Mouse (Mus musculus) spleen, adult 2 months (tissue): ENCODE measurements around the gene Sox9. TPM values are rescaled to one million over a fixed set of nuclear protein-coding genes. Genes with fewer than 3 reads are reported as not detected.

Experiments
- DNase-seq, 2 experiments: peaks; one replicate each; pipeline versions ENCODE4 v3.0.0 to v3.0.0-alpha.2; 2012 to 2021; ENCODE audit warnings: low spot score in 2 of 2, low read depth in 1 of 2
- H3K27ac ChIP-seq: fragments of 200-500 bp; 2 replicates; pipeline ENCODE4 v1.5.1; 2012; ENCODE audit warnings: low read length, inconsistent platforms; ENCODE audit not compliant: insufficient read depth
- H3K27me3 ChIP-seq: fragments of 200-500 bp; 2 replicates; pipeline ENCODE4 v1.6.1; 2012; ENCODE audit warnings: mild to moderate bottlenecking, moderate library complexity, low read length, inconsistent platforms; ENCODE audit not compliant: control insufficient read depth, insufficient read depth
- H3K36me3 ChIP-seq: fragments of 200-500 bp; 2 replicates; pipeline ENCODE4 v1.6.1; 2012; ENCODE audit warnings: mild to moderate bottlenecking, low read length, inconsistent platforms; ENCODE audit not compliant: control insufficient read depth, insufficient read depth
- H3K4me1 ChIP-seq: fragments of 200-500 bp; 2 replicates; pipeline ENCODE4 v1.6.1; 2011; ENCODE audit warnings: inconsistent platforms; ENCODE audit not compliant: control insufficient read depth, insufficient read depth, insufficient read length
- H3K4me3 ChIP-seq: fragments of 200-500 bp; 2 replicates; pipeline ENCODE4 v1.5.1; 2011; ENCODE audit warnings: mild to moderate bottlenecking, inconsistent platforms; ENCODE audit not compliant: insufficient read depth, insufficient read length; ENCODE audit errors: extremely low read depth
- CTCF ChIP-seq: fragments of 200-500 bp; IDR thresholded peaks from 2 replicates; pipeline ENCODE4 v1.5.1; 2011; ENCODE audit warnings: mild to moderate bottlenecking, inconsistent platforms; ENCODE audit not compliant: insufficient read depth, insufficient read length, insufficient replicate concordance; ENCODE audit errors: extremely low read depth
- POLR2A ChIP-seq: fragments of 200-500 bp; IDR thresholded peaks from 2 replicates; pipeline ENCODE4 v1.6.1; 2011; ENCODE audit warnings: low read depth, low read length, inconsistent platforms
- WGBS: fragments of 180-500 bp; shearing (Covaris S2); methylation state at CpG from one replicate; pipeline ENCODE4 v1.1.7; 2018; 5-methylcytosine and 5-hydroxymethylcytosine counted together
- polyA plus RNA-seq: library from polyadenylated mRNA; depleted of rRNA; stranded (reverse); fragments of >200 nt; gene quantifications from 2 replicates; pipeline ENCODE4 v1.2.3, GENCODE M21; 2012

Sox9 gene
- polyA plus RNA-seq, 1 experiment: 0.57 TPM

DNA sequence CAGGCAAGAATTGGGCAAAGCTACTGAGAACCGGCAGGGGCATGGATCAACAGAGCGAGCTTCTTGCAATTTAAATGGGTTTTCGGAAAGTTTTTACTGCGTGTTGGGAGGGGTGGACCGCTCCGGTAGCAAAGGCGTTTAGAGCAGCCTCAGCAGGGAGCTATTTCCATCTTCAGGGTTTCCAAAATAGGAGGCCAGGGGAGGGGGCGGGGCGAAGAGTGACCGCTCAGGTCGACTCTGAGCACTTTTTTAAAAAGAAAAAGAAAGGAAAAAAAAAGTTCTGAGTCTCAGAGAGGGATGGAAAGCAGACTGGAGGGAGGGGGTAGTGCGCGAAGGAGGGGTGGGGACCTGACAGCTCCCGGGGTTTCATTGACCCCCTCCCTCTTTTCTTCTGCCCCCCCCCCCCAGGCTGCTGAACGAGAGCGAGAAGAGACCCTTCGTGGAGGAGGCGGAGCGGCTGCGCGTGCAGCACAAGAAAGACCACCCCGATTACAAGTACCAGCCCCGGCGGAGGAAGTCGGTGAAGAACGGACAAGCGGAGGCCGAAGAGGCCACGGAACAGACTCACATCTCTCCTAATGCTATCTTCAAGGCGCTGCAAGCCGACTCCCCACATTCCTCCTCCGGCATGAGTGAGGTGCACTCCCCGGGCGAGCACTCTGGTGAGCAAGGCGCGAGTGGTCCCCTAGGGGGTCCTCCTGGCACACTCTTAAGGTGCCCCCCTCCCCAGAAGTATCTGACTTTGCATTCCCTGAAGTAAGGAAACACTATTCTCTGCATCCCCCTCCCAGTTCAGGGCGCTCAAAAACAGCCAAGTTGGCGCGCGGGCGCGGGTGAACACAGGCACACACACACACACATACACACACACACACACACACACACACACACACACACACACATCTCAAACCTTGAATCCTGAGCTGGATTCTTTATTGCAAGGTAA is 1.6 kb downstream of the Sox9 start:
- H3K27ac ChIP-seq: no peak overlapping the region
- H3K27me3 ChIP-seq: peaks cover 16% of the 10 kb centered on the region
- 8% methylated on average over 42 of the region's 42 CpGs for WGBS
- H3K36me3 ChIP-seq: no peaks in the 10 kb centered on the region
- H3K4me3 ChIP-seq: no peak overlapping the region
- peaks cover 2% of the 10 kb centered on the region; the same call in 1 of the 2 replicates for H3K4me1 ChIP-seq
- DNase-seq: no peak
- TF ChIP-seq CTCF (no peak), POLR2A (no peak)

DNA sequence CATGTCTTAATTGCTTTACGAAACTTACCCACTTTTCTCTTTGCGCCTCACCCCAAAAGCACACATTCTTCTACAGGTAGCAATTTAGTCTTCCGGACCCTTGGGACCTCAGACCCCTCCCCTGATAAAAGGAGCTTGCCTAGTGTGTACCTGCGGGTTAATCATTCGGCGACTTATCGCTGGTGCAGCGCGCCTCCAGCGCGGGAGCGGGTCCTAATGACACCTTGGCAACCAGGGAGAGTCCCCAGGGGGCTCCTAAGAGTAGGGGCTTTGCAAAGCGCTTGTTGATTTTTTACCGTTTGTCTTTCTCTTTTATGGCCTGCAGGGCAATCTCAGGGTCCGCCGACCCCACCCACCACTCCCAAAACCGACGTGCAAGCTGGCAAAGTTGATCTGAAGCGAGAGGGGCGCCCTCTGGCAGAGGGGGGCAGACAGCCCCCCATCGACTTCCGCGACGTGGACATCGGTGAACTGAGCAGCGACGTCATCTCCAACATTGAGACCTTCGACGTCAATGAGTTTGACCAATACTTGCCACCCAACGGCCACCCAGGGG is 2.4 kb downstream of the Sox9 start:
- H3K4me3 ChIP-seq: no peak overlapping the region
- no peaks in the 10 kb centered on the region for H3K36me3 ChIP-seq
- peaks cover 16% of the 10 kb centered on the region for H3K27me3 ChIP-seq
- WGBS: 8% methylated on average over 30 of the region's 30 CpGs
- no peak for DNase-seq
- H3K4me1 ChIP-seq: peaks cover 2% of the 10 kb centered on the region; the same call in 1 of the 2 replicates
- H3K27ac ChIP-seq: no peak overlapping the region
- TF ChIP-seq CTCF: no peak
- no peak for TF ChIP-seq POLR2A

DNA sequence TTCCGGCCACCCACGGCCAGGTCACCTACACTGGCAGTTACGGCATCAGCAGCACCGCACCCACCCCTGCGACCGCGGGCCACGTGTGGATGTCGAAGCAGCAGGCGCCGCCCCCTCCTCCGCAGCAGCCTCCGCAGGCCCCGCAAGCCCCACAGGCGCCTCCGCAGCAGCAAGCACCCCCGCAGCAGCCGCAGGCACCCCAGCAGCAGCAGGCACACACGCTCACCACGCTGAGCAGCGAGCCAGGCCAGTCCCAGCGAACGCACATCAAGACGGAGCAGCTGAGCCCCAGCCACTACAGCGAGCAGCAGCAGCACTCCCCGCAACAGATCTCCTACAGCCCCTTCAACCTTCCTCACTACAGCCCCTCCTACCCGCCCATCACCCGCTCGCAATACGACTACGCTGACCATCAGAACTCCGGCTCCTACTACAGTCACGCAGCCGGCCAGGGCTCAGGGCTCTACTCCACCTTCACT is 2.9 kb downstream of the Sox9 start:
- no peak overlapping the region for H3K4me3 ChIP-seq
- TF ChIP-seq CTCF (no peak), POLR2A (no peak)
- H3K27ac ChIP-seq: no peak overlapping the region
- 11% methylated on average over 34 of the region's 34 CpGs for WGBS
- H3K27me3 ChIP-seq: peaks cover 16% of the 10 kb centered on the region
- H3K36me3 ChIP-seq: no peaks in the 10 kb centered on the region
- H3K4me1 ChIP-seq: peaks cover 2% of the 10 kb centered on the region; the same call in 1 of the 2 replicates
- no peak for DNase-seq

DNA sequence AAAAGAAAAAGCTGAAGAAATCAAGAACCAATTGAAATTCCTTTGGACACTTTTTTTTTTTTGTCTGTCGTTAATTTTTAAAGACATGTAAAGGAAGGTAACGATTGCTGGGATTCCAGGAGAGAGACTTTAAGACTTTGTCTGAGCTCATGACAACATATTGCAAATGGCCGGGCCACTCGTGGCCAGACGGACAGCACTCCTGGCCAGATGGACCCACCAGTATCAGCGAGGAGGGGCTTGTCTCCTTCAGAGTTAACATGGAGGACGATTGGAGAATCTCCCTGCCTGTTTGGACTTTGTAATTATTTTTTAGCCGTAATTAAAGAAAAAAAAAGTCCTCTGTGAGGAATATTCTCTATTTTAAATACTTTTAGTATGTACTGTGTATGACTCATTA is 3.6 kb downstream of the Sox9 start:
- TF ChIP-seq POLR2A: no peak
- Histone ChIP-seq H3K27ac (no peak overlapping the region), H3K4me1 (peaks cover 2% of the 10 kb centered on the region; the same call in 1 of the 2 replicates), H3K27me3 (peaks cover 16% of the 10 kb centered on the region), H3K36me3 (no peaks in the 10 kb centered on the region), H3K4me3 (no peak overlapping the region)
- WGBS: 24% methylated on average over 8 of the region's 8 CpGs
- DNase-seq: no peak

DNA sequence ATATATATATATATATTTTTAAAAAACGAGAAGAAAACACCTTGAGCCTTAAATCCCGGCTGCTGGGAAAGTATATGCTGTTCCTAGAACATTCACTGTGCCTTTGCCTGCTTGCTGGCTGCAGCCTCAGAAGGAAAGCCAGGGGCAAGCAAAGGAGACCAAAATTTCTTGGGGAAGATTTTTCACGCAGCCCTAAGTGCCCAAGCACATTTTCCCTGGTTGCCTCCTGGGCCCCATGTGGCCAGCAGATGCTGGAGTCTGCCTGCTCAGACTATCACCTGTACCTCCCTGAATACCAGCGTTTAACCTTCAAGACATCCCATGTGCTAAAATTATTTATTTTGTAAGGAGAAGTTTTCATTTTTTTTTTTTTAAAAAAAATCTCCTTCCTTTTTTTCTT is 4.4 kb downstream of the Sox9 start:
- Histone ChIP-seq H3K36me3 (no peaks in the 10 kb centered on the region), H3K4me3 (no peak overlapping the region), H3K27me3 (peaks cover 16% of the 10 kb centered on the region), H3K27ac (no peak overlapping the region), H3K4me1 (peaks cover 2% of the 10 kb centered on the region; the same call in 1 of the 2 replicates)
- TF ChIP-seq POLR2A (no peak), CTCF (no peak)
- 55% methylated on average over 4 of the region's 4 CpGs for WGBS
- no peak for DNase-seq

DNA sequence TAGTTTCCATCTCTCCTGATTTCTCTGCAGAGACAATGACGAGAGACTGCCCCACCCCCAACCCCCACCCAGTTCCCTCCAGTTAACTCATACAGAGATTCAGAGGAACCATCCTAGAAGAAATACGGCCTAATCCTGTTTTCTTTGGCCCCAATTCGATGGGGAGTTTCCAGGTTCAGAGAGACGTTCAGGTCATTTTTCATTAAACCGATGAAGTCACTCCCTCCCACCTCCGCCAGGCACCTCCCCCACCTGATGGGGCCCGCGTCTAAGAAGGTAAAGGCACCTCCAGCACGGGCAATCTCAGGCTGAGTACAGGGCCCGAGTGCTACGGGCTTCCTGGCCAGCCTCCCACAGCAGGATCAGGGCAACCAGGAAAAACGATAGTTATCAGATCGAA is 6.3 kb downstream of the Sox9 start:
- Histone ChIP-seq H3K36me3 (no peaks in the 10 kb centered on the region), H3K27me3 (peaks cover 8% of the 10 kb centered on the region), H3K4me1 (peaks cover 2% of the 10 kb centered on the region; the same call in 1 of the 2 replicates), H3K4me3 (no peak overlapping the region), H3K27ac (no peak overlapping the region)
- TF ChIP-seq CTCF: no peak
- DNase-seq: no peak
- WGBS: 15% methylated on average over 13 of the region's 13 CpGs

DNA sequence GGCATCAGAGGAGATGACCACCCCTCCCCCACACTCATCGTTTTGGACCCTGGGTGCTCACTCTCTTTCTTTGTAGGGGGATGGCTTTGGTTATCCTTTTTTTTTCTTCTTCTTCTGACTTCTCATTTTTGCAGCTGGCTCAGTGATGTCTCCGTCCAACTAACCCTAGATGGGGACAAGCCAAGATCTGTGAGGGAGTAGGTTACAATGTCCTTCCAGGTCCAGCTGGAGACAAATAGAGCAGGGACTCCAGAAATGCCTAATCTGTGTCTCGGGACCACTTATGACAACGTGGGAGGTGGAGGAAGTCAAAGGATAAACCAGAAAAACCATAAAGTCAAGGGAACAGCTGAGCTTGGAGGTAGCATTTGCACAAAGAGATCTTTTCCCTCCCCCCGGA is 14.4 kb downstream of the Sox9 start:
- H3K27ac ChIP-seq: no peak overlapping the region
- WGBS: 79% methylated on average over 5 of the region's 5 CpGs
- no peaks in the 10 kb centered on the region for H3K36me3 ChIP-seq
- H3K27me3 ChIP-seq: no peaks in the 10 kb centered on the region
- H3K4me1 ChIP-seq: no peaks in the 10 kb centered on the region
- TF ChIP-seq CTCF: no peak
- no peak for TF ChIP-seq POLR2A
- DNase-seq: no peak
- H3K4me3 ChIP-seq: no peak overlapping the region
